Mouse (Mus musculus) mouse embryonic stem cell (cell line): Measurements from ENCODE around the gene Prr36.

Source experiments
- in situ Hi-C, 2 experiments: fragments of 300-500 bp; cut with MboI; formaldehyde crosslinking; loops; 1 replicate in 1 of 2; 3 replicates in 1 of 2; pipeline ENCODE4 v1.14.3; 2019 to 2020; ENCODE audit warnings: low sequenced_read_pairs in 2 of 2, low pct_unique_long_range_greater_than_20kb in 1 of 2, mixed read lengths in 1 of 2; ENCODE audit not compliant: unreplicated experiment in 1 of 2

Gene Prr36

DNA sequence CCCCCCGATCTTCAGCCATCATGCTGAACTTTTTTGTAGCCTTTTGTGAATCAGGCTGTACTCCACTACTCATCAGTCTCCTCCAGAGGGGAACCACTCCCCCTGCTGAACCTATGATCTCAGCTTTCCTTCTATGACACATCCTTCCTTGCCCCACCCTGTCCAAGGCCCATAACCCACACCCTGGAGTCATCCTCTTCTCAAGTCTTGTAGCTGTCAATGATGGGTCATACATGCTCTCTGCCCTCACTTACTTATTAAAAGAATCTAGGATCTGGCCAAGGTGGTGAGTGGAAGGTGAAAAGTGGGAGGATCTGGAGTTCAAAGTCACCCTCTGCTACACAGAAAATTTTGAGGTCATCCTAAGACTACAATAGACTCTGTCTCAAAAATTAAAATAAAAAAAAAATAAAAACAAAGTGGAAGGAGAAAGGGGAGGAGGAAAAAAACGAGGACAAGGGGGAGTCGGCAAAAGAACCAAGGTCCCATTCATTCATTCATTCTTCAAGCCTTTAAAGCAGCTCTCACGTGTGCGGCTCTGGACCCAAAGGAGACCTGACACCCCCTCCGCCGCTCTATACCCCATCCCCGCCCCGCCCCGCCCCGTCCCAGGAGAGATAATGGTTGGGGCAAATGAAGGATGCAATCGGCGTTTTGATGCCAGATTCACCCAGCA, 51.9 kb downstream of the Prr36 start:
- in situ Hi-C loops: loop anchor here (25.0 kb wide), 1 partner anchor 197 kb away; no protein-coding TSS in a partner anchor

DNA sequence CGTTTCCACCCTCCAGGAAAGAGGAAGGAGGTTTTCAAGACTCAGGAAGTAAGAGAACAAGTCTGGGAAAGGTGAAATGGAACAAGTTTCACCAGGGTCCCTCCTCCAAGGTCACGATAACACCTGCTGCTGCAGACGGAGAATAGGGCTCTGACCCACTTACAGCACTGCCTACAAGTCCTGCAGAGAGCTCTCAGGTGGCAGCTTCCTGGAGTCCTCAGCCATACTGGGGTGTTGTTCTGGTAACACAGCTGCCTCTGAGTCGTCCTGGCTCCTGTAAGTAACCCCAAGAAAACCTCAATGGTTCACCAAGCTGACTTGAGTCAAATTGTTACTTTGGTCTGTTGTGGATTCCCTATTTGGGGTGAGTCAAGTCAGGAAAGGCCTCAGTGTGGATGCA, 54.5 kb downstream of the Prr36 start:
- in situ Hi-C loops: loop anchor here (25.0 kb wide), 1 partner anchor 200 kb away; no protein-coding TSS in a partner anchor
